Mouse (Mus musculus): ENCODE measurements around the gene Hmg20a.

Gene Hmg20a

DNA sequence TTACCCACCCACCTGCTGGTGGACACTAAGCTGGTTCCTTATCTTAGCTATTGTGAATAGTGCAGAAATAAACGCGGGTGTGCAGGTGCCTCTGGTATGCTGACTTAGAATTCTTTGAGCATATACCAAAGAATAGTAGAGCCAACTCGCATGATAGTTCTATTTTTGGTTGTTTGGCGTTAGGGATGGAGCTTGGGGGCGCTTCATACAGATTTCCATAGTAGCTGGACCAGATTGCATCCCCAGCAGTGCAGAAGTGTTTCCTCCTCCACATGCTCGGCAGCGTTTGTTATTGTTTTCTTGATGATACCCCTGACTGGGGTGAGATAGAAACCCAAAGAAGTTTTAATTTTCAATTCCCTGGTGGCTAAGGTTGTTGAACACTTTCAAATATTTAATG lies 21.3 kb downstream of the Hmg20a start:
- DNase-seq (ENCODE audit: low read depth, low spot score) = peak; percentile 53

DNA sequence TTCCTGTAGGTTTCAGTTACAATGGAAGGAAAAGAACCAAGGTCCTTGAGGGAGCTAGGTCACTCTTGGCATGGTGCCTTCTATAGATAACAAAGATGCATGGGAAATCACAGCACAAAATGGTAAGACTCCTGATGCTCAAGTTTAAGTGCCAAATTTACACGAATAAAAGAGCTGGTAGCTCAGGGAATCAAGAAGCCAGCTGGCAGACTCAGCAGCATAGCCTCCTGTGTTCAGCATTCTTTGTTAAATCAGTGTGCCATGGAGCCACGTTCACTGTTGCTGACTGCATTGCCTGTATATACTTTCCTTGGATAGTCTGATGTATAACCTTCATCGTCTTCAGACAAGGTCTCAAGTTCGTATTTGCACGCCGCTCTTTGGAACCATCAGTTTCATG lies 33.2 kb downstream of the Hmg20a start:
- DNase-seq (ENCODE audit: low read depth, low spot score) = peak; percentile 74

DNA sequence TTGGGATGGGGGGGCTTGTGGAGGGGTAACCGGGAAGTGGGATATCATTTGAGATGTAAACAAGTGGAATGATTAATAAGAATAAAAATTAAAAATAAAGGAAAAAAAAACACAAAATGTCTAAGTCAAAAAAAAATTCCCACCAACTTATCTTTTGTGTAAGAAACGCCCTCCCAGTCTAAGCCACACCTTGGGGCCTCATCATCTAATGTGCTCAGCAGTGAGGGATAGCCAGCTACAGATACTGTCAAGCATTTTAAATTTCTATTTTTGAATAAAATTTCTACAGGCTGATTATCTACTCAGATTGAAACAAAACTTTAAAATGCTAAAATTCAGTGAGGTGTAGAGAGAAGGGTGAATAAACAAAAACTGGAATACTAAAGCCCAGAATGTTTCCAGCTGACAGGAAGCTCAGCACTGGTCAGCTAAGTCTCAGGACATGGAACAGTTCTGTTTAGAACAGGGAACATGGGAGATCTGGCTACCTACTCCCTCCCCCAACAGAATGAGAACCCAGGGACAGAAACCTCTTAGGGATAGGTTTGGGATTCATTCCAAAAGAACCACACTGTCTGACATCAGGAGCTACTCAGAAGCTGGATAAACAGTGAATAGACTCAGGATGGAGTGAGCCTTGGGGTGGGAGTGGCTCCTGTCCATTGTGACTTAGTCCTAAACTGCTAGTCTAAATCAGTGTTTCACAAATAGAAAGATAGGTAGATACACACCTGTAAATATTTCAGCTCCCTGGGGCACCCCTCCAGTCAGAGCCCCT lies 34.8 kb downstream of the Hmg20a start:
- DNase-seq (ENCODE audit: low read depth, low spot score) = no peak

DNA sequence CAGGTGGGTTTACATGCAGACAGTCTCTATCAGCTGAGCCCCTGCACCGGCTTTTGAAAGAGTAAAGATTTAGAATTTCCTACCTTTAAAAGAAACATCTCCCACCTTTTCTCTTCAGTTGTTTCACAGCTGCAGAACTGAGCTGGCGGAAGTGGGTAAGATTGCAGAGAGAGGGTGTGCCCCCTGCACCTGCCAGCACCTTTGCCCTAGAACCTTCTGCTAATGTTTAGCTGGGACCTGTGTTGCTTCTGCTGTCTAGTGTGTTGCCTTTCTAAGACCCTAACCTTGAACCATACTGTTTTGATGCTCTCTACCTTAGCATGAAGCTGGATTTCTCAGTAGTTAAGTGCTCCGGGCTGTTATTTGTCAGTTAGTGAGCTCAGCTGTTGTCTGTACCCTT lies 38.0 kb downstream of the Hmg20a start:
- no peak for DNase-seq (ENCODE audit: low read depth, low spot score)

DNA sequence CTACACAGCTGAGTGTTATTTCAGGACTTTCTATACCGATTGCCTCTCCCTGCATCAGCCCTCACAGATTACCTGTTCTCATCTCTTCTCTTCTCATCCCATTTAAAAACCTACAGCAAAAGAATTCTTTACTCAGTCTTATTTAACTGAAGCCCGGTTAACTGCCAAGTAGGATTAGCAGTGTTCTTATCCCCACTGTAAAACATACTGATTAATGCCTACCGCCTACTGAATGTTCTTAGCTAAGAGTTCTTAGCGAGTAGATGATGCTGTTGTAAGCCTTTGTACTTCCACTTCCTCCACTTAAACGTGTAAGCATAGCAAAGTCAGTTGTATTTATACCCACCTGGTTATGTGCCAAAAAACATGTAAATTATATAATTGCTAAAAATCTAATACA lies 42.6 kb downstream of the Hmg20a start:
- DNase-seq (ENCODE audit: low read depth, low spot score) = peak; percentile 55

DNA sequence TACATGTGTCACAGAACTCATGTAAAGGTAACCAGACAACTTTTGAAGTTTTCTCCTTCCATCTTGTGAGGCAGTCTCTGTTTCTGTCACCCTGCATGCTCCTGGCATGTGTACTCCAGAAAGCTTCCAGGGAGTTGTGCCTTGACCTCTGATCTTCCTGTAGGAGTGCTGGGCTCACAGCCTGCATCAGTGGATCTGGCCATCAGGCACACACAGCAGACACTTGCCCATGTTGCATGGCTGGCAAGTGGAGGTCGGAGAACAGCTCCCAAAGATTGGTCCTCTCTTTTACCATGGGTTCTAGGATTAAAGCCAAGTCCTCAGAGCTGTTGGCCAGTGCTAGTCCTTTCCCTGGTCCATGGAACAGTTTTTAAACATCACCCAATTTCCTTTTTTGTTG lies 44.2 kb downstream of the Hmg20a start:
- peak; percentile 45 for DNase-seq (ENCODE audit: low read depth, low spot score)

DNA sequence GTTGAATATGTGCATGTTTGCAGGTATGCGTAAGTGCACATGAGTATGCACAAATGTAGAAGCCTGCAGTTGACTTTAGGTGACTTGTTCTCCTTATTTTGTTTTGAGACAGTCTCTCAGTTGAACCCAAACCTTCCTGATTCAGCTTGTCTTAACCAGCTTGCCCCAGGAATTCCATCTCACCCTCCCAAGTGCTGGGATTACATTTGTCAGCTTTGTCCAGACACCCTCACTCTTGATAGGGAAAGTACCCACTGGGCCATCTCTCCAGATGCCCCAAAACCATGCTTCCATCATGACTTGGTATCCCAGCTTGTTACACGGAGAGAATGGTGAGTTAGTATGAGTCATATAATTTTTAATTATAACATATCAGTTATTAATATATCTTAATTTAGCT lies 44.6 kb downstream of the Hmg20a start:
- DNase-seq (ENCODE audit: low read depth, low spot score) = no peak

DNA sequence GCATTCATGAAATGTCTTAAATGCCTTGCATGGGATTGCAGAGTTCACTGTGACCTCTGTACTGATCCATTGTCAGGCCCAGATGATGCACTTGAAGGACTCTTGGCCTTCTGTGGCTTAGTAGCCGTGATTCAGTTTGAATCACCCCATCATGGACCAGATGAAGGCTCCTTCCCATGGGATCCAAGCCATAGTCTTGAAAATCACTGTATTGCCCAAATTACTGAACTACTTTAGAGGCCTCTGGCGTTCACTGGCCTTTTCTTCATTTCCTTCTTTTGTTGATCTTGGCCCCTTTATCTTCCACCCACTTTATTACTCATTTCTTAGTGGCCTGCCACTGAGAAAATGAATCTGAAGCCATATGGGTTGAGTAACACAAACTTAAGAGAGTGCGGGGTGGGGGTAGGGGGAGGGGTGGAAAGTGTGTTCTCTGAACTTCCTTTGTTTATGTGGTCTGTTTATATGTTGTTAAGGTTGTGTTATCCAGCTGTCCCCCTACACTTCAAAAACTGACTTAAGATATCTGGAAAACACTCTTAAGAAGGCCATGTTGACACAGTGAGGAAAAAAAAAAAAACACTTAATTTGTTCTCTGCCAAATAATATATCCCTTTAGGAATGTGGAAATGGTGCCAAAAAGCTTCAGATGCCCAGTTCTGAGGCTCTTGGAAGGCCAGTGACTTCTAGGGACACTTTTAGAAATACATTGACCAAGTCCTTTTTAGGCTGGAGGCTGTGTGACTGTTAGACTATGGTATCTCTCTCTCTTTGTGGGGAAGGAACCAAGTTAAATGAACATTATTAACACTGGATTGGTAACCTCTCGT lies 45.5 kb downstream of the Hmg20a start:
- no peak for DNase-seq (ENCODE audit: low read depth, low spot score)

DNA sequence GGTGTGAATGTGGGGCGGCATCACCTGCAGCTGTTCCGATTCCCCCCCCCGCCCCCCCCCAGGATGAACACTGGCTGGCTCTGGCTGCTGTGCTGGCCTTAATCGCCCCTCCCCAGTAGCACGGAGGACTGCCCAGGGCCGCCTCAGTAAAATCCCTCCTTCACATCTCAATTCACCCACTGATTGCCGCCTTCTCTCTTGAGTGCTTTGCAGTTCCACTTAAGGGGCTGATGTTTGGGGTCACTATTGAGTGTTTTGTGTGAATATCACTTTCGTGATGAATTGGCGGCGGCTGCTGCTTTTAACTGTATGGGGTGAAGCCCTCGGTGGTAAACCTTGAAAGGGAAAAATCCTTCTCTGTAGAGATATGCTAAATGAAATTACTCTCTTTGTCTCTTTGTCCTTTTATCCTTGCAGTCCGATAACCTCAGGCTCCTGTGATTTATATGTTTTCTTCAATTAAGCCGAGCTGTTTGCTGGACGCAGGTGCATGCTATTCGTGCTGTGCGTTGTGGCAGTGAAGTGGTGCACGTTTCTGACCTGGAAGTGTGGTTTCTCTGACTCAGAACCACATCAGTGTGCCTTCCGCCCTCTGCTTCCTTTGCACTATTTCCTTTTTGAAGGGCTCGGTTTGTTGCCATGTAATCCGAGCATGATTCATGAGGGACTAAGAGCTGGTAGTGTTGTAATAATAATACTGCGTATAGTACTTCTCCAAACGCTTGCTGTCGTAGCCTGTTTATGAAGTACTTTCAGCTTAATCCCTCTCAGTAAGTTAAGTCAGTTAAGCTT lies 46.6 kb downstream of the Hmg20a start:
- peak; percentile 62 for DNase-seq (ENCODE audit: low read depth, low spot score)

DNA sequence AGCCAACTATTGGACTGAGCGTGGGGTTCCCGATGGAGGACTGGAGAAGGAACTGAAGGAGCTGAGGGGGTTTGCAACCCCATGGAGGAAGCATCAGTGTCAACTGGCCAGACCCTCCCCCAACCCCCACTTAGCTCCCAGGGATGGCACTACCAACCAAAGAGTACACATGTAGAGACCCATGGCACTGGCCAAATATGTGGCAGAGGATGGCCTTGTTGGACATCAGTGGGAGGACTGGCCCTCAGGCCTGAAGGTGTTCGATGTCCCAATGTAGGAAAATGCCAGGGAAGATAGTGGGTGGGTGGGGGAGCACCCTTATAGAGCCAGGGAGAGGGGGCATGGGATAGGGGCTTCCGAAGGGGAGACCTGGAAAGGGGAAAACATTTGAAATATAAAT lies 47.8 kb downstream of the Hmg20a start:
- no peak for DNase-seq (ENCODE audit: low read depth, low spot score)

DNA sequence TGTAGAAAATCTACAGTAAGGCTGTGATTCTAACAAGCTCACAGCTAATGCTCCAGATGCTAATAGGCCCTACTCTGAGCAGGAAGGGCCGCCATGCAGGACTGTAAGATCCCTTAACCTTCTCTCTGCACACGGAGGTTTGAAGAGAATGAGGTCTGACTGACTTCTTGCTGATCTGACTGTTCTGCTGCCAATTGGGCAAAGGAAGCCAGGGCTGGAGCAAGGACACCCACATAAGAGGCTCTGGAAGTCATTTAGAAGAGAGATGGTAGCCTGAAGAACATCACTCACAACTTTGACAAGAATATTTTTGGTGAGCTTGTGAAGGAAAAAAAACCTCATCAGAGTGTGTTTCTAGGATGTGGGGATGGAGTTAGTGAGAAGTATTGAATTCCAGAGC lies 51.2 kb downstream of the Hmg20a start:
- peak; percentile 44 for DNase-seq (ENCODE audit: low read depth, low spot score)

DNA sequence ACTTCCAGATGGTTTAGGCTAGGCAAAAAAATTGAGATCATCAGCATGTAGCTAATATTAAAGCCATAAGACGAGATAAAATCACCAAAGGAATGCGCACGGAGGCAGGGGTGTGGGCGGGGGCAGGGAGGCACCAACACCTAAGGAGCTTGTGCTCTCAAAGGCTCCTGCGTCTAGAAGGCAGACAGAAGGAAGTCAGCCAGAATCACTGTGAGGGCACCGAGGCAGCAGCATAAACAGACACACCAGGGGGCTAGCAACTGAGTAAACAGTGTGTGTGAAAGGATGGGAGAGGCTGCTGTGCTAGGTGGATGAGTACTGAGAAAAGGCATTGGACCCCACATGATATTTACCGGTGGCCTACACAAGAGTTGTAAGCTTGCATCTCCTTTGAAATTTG lies 51.9 kb downstream of the Hmg20a start:
- DNase-seq (ENCODE audit: low read depth, low spot score) = peak; percentile 18

DNA sequence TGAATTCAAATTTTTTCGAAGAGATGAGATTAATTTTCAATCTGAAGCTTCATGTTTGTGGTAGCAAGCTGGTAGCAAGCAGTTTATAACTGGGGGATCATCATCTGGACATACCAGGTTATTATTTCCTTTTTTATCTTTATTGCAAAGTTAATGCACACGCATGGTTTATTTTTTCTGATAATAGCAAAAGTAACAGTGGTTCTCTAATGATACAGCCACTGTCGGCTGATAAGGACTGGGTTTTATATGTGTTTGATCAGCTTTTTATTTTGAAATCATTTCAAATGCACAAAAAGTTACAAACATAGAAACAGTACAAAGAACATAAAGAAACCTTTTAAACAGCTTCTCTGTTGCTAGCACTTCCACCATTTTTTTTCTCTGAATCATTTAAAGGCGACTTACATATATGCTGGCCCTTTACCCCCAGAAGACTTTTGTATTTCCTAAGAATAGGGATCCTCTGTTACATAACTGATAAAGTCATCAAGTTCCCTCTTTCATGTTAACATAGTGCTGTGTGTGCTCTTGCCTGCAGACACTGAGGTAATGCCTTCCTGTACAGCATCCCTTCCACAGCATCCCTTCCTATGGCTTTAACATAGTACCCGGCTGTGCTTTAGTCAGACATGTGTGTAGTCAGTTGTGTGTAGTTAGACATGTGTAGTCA lies 60.7 kb downstream of the Hmg20a start:
- DNase-seq (ENCODE audit: low read depth, low spot score) = no peak

DNA sequence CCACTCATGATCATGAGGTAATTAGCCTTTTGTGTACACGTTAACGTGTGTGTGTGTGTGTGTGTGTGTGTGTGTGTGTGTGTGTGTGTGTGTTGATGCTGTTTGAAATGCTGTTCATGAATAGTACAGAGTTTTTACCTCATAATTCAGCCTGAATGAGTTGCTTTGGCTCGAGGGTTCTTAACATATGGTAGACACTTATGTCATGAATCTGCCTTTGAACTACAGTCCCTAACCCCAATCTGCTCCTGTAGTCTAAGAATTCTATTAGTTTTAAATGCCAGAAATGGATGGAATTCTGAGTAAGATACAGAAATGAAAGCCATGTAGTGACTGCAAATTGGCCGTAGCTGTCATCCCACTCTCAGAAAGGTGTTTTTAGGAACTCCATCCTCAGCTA lies 64.2 kb downstream of the Hmg20a start:
- DNase-seq (ENCODE audit: low read depth, low spot score) = no peak

DNA sequence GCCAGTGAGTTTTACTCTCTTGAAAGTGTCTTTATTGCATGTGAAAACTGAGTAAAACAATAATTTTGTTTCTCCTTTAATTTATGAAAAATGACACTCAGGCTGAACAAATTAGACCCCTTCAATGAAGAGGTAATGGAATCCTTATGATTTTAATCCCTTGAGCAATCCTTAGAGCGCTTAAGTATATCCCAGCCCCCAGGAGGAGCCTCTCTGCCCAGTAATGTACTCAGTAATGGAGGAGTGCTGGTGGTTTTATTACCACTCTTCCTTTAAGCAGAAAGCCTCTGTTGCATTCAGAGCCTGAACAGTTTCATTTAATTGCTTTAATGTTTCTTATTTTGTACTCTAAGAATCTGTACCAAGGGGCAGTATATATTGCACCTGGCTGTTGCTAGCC lies 67.0 kb downstream of the Hmg20a start:
- DNase-seq (ENCODE audit: low read depth, low spot score) = no peak

DNA sequence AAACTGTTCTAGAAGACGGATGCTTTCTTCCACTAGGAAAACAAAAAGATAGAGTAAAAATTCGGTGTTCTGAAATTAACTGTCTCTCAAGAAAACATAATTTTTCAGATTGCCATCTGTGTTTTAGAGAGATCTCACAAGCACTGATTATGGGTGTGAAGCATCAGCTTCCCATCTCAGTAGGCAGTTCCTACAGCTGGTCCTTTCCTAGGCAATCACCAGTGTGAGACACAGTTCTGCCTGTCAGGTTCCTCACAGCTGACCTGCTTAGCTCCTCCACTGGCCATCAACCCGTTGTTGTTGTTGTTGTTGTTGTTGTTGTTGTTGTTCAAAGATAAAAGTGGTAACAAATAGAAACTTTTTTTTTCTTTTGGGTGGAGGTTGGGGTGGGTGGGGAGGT lies 67.7 kb downstream of the Hmg20a start:
- DNase-seq (ENCODE audit: low read depth, low spot score) = peak; percentile 48

DNA sequence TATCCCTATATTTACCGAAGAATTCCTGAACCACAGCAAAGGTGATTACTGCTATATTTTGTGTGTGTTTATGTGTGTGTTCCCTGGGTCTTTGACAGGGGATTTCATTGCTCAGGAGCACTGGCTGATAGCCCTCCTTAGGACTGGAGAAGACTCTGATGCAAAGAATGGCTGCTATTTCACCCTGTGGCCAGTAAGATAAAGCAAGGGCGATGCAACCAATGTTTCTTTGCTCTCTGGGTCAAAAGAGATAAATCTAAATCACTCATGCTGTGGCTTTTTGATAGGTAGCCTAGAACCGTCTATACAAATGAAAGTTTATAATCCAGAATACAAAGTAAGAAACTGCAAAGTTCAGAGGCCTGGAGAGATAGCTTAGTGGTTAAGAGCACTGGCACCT lies 69.2 kb downstream of the Hmg20a start:
- DNase-seq (ENCODE audit: low read depth, low spot score) = no peak

DNA sequence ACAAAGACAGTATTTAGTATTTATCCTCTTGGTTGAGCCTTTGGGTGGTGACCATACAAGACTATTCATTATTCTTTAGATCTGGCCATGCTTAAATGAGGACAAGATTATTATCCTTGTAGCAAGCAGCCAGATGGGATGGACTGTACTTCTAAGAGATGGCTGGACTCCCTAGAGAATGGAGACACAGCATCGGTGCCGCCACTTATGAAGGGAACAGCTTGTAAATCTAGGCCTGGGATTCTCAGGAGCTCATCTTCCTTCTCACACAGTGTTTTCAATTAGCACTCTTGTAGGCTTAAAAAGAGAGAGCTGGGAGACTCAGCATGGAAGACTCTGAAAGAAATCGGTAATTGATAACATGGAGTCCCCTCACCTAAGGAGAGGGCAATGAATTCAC lies 74.0 kb downstream of the Hmg20a start:
- peak; percentile 20 for DNase-seq (ENCODE audit: low read depth, low spot score)

DNA sequence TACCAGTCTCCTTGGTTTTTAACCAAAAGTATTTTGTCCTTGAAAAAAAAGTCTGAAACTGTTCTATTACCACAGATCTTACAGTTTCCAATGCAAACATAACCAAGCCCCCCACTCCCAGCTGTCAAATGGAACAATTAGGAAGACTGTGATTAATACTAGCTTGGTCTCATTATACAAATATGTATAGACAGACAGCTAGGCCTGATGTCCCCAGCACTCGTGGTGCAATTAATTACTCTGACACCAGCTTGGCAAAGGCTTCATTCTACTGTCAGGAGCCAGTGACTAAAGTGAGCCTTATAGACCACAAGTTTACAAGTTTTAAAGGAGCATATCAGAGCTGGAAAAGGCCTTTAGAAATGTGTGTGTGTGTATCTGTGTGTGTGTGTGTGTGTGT lies 74.5 kb downstream of the Hmg20a start:
- no peak for DNase-seq (ENCODE audit: low read depth, low spot score)

DNA sequence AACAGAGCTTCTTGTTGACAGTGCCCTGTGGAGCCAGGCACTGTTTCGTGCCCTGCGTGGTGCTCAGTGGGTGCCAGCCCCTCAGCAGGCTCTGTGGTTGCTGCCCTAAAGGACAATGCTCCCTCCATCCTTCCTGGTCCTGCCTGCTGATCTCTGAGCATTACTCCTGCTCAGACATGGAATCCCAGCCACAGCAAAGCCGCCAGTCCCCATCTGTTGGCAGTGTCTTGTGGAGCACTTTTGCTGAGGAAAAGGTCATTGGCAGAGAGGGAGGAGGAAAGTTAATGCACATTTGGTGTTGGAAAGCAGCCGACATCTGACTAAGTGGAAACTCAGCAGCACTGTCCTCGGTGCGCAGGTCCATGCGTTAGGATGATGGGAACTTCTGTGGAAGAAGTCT lies 76.7 kb downstream of the Hmg20a start:
- DNase-seq (ENCODE audit: low read depth, low spot score) = peak; percentile 85

DNA sequence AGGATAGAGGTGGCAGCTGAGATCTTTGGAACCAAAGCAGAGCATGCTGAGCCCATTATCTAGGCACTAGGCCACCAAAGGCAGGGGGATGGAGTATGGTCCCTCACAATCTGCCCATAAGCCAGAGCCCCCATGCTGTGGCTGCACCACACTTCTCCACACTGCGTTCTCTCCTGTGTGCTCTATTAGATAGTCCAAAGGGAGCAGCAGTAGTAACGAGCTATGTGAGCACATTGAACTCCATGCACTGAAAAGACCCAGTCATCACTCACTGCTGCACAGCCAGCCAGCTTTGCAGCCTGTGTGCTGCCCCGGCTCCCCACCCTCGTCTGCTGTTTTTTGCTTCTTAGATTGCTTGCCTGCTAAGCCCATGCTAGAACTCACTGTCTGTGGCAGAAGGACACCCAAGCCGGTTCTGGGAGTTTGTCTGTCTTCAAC lies 77.4 kb downstream of the Hmg20a start:
- peak; percentile 74 for DNase-seq (ENCODE audit: low read depth, low spot score)

DNA sequence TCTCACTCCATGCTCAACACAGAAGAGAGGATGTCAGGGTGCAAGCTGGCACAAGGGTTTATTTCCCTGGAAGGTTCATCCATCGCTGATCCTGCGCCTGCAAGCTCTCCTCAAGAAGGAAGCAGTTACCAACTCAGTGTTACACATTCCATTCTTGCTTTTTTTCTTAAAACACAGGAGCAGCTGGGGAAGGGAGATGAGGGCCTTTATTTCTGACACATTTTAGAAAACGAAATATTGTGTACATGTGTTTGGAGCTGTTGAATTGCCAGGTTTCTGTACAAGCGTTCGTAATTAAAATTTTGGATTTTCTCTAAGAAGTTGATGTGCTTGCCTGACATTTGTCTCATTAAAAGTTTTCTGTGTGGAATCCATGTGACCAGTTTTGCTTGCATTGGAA lies 78.2 kb downstream of the Hmg20a start:
- peak; percentile 27 for DNase-seq (ENCODE audit: low read depth, low spot score)

Data from brain, adult 2 months (tissue).